Mouse (Mus musculus): ENCODE data around the gene Fgd6.

DNA sequence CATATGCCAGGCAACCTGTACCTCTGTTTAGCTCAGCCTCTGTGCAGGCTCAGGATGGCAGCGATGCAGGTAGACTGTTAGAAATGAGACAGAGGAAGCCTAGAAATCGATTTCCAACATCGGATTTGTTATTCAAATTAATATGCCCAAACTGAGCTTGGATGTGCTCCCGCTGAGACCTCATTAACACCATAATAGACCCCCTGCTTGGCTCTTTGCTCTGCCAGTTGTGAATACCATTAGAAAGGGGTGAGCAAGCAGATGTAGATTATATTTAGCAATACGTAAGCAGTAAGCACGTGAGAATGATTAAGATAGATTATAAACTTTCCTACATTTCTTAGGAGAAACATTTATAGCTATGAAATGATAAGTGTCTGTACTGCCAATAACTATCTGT lies 136.9 kb downstream of the Fgd6 start:
- TF ChIP-seq CTCF (IDR thresholded peaks at IDR 0.05; ENCODE audit: borderline replicate concordance, control insufficient read depth, extremely low read depth, insufficient read depth, low read length, poor library complexity) (no peak), POLR2A (IDR thresholded peaks at IDR 0.05; ENCODE audit: control insufficient read depth, extremely low read depth, insufficient read depth, low read length, poor library complexity) (no peak)
